Mouse (Mus musculus): Measurements from ENCODE around the gene Arpc2. TPM values are rescaled to one million over a fixed set of nuclear protein-coding genes. Genes with fewer than 3 reads are reported as not detected.

Gene Arpc2
- total and polyA plus RNA-seq, 3 experiments: 234 to 522 (median 455) TPM

- no peak for TF ChIP-seq NRF1 (IDR thresholded peaks at IDR 0.05; ENCODE audit: low read depth, low read length)
Measured at GRCm38 (mm10) chr1:74199046-74199445, 36.8 kb upstream of the Arpc2 start (continued).

GRCm38 (mm10) chr1:74201048-74201844, 34.6 kb upstream of the Arpc2 start:
- in situ Hi-C loops (cut with MboI; ENCODE audit: low pct_ligation_motif_present, low pct_unique_long_range_greater_than_20kb, low sequenced_read_pairs): no loop called here
- H3K36me3 ChIP-seq (replicated peaks in 1 of 2; ENCODE audit: control insufficient read depth in 1 of 2, insufficient read depth in 1 of 2, low read length in 1 of 2): no peaks in the 10 kb centered on the region
- no peaks in the 10 kb centered on the region for H3K27me3 ChIP-seq (replicated peaks)
- no peak overlapping the region for H3K4me3 ChIP-seq (replicated peaks in 1 of 3; ENCODE audit: low read depth in 2 of 3, low read length in 2 of 3, poor library complexity in 1 of 3)
- dilution Hi-C loops (cut with MboI; ENCODE audit: extremely low pct_ligation_motif_present, extremely low pct_unique_long_range_greater_than_20kb, low sequenced_read_pairs): no loop called here
- TF ChIP-seq MYC (IDR thresholded peaks at IDR 0.05; ENCODE audit: low read depth, low read length) (no peak), ZMIZ1 (IDR thresholded peaks at IDR 0.05; ENCODE audit: low read depth, low read length) (no peak), NELFE (IDR thresholded peaks at IDR 0.05; ENCODE audit: low read depth, low read length) (no peak), JUN (IDR thresholded peaks at IDR 0.05; ENCODE audit: insufficient read depth, low read depth, low read length) (peak; percentile 86), MAFK (IDR thresholded peaks at IDR 0.05; ENCODE audit: insufficient replicate concordance, low read length) (no peak), RAD21 (IDR thresholded peaks at IDR 0.05; ENCODE audit: low read depth, low read length) (no peak), MEF2A (IDR thresholded peaks at IDR 0.05; ENCODE audit: borderline replicate concordance, low read depth, low read length) (peak; percentile 83; the same call in 1 of the 2 replicates), ETS1 (conservative IDR thresholded peaks at IDR 0.05; ENCODE audit: low read depth, low read length) (peak; percentile 46; the same call in 1 of the 2 replicates), ZKSCAN1 (IDR thresholded peaks at IDR 0.05; ENCODE audit: borderline replicate concordance, low read depth, low read length) (no peak), BHLHE40 (IDR thresholded peaks at IDR 0.05; ENCODE audit: low read depth, low read length) (peak; percentile 63), TBP (conservative IDR thresholded peaks at IDR 0.05; ENCODE audit: low read depth, low read length) (0 out of 2 replicates have a peak, but pooled peaks have one; percentile 12), CHD1 (IDR thresholded peaks at IDR 0.05; ENCODE audit: low read depth, low read length) (no peak), EP300 (IDR thresholded peaks at IDR 0.05; ENCODE audit: low read length) (peak; percentile 85), ZNF384 (IDR thresholded peaks at IDR 0.05; ENCODE audit: low read depth, low read length) (peak; percentile 90), CTCF (conservative IDR thresholded peaks at IDR 0.05 in 1 of 2, IDR thresholded peaks at IDR 0.05 in 1 of 2; ENCODE audit: low read depth in 2 of 2, low read length in 2 of 2) (no peak), ELF1 (IDR thresholded peaks at IDR 0.05; ENCODE audit: low read depth, low read length) (no peak), JUND (conservative IDR thresholded peaks at IDR 0.05; ENCODE audit: low read depth, low read length) (peak; percentile 92), IRF4 (IDR thresholded peaks at IDR 0.05; ENCODE audit: low read depth, low read length) (peak; percentile 95), CHD2 (IDR thresholded peaks at IDR 0.05; ENCODE audit: low read length) (peak; percentile 39; the same call in 1 of the 2 replicates), SMC3 (IDR thresholded peaks at IDR 0.05; ENCODE audit: low read depth, low read length) (no peak)
- H3K9me3 ChIP-seq (replicated peaks; ENCODE audit: low read length): no peaks in the 10 kb centered on the region
- peaks cover 22 to 47% of the 10 kb centered on the region in 2 experiments for H3K4me1 ChIP-seq (ENCODE audit: control insufficient read depth in 1 of 2, insufficient read depth in 2 of 2)
- H3K4me2 ChIP-seq (ENCODE audit: insufficient read depth, low read depth, poor library complexity, severe bottlenecking): peak overlapping the region; percentile 43
- peak; percentile 84 for DNase-seq (ENCODE audit: extremely low read depth)
- no peak overlapping the region for H3K9ac ChIP-seq (ENCODE audit: insufficient read depth, low read depth)
- H3K79me2 ChIP-seq (replicated peaks; ENCODE audit: control insufficient read depth, extremely low read depth, insufficient read depth, poor library complexity, severe bottlenecking): no peaks in the 10 kb centered on the region
- peak overlapping the region; percentile 20; the same call in 1 of the 2 replicates for H3K27ac ChIP-seq (ENCODE audit: insufficient read depth, low read depth)
